Mouse (Mus musculus) neural tube, embryonic 14.5 days (tissue): ENCODE results near the gene Gramd1b. TPM values are rescaled to one million over a fixed set of nuclear protein-coding genes. Genes with fewer than 3 reads are reported as not detected.

ENCODE experiments used
- ATAC-seq: fragments of 200-750 bp; cut with Nextera tagmentation; 2 replicates; pipeline ENCODE4 v1.8.0; 2017; ENCODE audit warnings: low read depth, mild to moderate bottlenecking, moderate TSS enrichment, moderate library complexity
- H3K27ac ChIP-seq: fragments of 300-500 bp; sonication (generic); 2 replicates; pipeline ENCODE4 v1.5.1; 2014; ENCODE audit warnings: low read depth, mild to moderate bottlenecking, control low read depth, low read length, moderate library complexity, mixed read lengths
- H3K27me3 ChIP-seq: fragments of 300-500 bp; sonication (generic); 2 replicates; pipeline ENCODE4 v1.6.1; 2014; ENCODE audit warnings: low read length; ENCODE audit not compliant: control insufficient read depth, insufficient read depth
- H3K36me3 ChIP-seq: fragments of 300-500 bp; sonication (generic); 2 replicates; pipeline ENCODE4 v1.6.1; 2014; ENCODE audit warnings: low read length, mixed read lengths; ENCODE audit not compliant: control insufficient read depth, insufficient read depth
- H3K4me1 ChIP-seq: fragments of 300-500 bp; sonication (generic); 2 replicates; pipeline ENCODE4 v1.6.1; 2014; ENCODE audit warnings: low read length; ENCODE audit not compliant: control insufficient read depth, insufficient read depth
- H3K4me2 ChIP-seq: fragments of 300-500 bp; sonication (generic); 2 replicates; pipeline ENCODE4 v1.6.1; 2014; ENCODE audit warnings: mild to moderate bottlenecking, low read depth, low read length, control low read depth
- H3K4me3 ChIP-seq: fragments of 300-500 bp; sonication (generic); 2 replicates; pipeline ENCODE4 v1.5.1; 2014; ENCODE audit warnings: low read depth, low read length, control low read depth, mixed read lengths
- H3K9ac ChIP-seq: fragments of 300-500 bp; sonication (generic); replicated peaks from 2 replicates; pipeline ENCODE4 v1.6.1; 2014; ENCODE audit warnings: low read depth, mild to moderate bottlenecking, control low read depth, low read length, mixed read lengths
- H3K9me3 ChIP-seq: fragments of 300-500 bp; sonication (generic); 2 replicates; pipeline ENCODE4 v1.6.1; 2016; ENCODE audit warnings: low read length; ENCODE audit not compliant: control insufficient read depth
- WGBS: fragments of 180-500 bp; shearing (Covaris S2); extraction: QIAGEN DNeasy Blood & Tissue Kit; methylation state at CpG from one replicate; pipeline ENCODE4 v1.1.7; 2014; 5-methylcytosine and 5-hydroxymethylcytosine counted together
- polyA plus RNA-seq: library from polyadenylated mRNA; unstranded; fragments of >200 nt; fragmentation: Nextera tagmentation; extraction: Ambion mirVana; gene quantifications from 2 replicates; pipeline ENCODE4 v1.2.1, GENCODE M21; 2014

Gramd1b gene
- polyA plus RNA-seq, 1 experiment from 2014 or later, result 13.9 TPM

DNA sequence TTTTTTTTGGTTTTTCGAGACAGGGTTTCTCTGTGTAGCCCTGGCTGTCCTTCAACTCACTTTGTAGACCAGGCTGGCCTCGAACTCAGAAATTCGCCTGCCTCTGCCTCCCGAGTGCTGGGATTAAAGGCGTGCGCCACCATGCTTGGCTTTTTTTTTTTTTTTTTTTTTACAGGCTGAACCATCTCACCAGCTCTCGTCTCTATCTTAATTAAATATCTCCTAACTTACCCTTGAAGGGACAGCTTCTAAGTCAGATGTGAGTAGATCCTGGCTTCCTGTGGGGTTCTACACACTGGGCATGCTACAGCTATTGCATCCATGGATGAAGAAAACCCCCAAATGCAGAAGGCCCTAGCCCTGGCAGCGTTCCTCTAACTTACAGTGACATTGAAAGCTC, 164.4 kb downstream of the Gramd1b start:
- H3K27me3 ChIP-seq, result no peaks in the 10 kb centered on the region
- no peak overlapping the region for H3K27ac ChIP-seq
- 92% methylated on average over 8 of the region's 8 CpGs for WGBS
- H3K4me2 ChIP-seq, result no peak overlapping the region
- no peak for ATAC-seq
- no peaks in the 10 kb centered on the region for H3K9me3 ChIP-seq
- H3K36me3 ChIP-seq, result no peaks in the 10 kb centered on the region
- no peak overlapping the region for H3K4me3 ChIP-seq
- no peaks in the 10 kb centered on the region for H3K4me1 ChIP-seq
- H3K9ac ChIP-seq, result no peak overlapping the region

DNA sequence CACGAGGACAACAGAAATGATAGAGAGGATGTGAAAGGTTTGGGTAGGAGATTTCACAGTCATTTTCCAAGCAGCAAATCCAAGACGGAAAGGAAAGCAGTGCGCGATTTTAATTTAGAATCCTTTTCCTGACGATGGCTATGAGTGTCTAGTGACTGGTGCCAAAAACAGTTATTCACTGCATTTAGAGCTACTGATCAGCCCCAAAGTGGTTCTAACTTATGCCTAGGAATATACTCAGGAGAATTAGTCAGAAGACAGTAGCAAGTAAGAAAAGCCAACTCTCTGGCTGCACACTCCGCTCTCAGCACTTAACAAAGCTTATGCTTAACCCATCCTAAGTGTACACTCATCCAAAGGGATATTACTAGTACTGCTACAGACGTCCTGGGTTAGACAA, 166.9 kb downstream of the Gramd1b start:
- no peak overlapping the region for H3K27ac ChIP-seq
- 72% methylated on average over 7 of the region's 7 CpGs for WGBS
- ATAC-seq, result no peak

DNA sequence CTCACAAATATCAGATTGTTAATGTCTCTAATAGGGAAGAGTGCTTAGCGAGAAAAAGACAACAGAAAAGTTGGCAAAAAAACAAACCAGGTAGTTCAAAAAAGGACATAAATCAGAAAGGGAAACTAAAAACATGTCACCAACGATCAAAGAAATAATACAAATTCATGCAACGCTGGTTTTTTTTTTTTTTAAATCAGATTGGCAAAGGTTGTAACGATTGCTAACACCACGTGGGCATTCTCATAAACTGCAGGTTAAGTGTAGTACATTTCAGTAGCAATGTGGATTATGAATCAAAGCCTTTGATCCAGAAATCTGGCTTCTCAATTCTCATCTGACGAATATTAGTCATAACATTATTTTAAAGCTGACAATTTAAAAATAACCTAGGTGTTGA, 169.2 kb downstream of the Gramd1b start:
- 88% methylated on average over 6 of the region's 6 CpGs for WGBS
- no peak overlapping the region for H3K9ac ChIP-seq
- no peaks in the 10 kb centered on the region for H3K9me3 ChIP-seq
- no peak for ATAC-seq
- no peaks in the 10 kb centered on the region for H3K27me3 ChIP-seq
- H3K27ac ChIP-seq, result no peak overlapping the region
- no peak overlapping the region for H3K4me3 ChIP-seq
- H3K4me1 ChIP-seq, result peaks cover 8% of the 10 kb centered on the region; the same call in 1 of the 2 replicates
- no peaks in the 10 kb centered on the region for H3K36me3 ChIP-seq
- no peak overlapping the region for H3K4me2 ChIP-seq

More for the DNA sequence above, 166.9 kb downstream of the Gramd1b start:
- H3K27me3 ChIP-seq, result no peaks in the 10 kb centered on the region
- H3K36me3 ChIP-seq, result no peaks in the 10 kb centered on the region
- H3K4me1 ChIP-seq, result no peaks in the 10 kb centered on the region
- H3K9me3 ChIP-seq, result no peaks in the 10 kb centered on the region
- H3K9ac ChIP-seq, result no peak overlapping the region
- H3K4me2 ChIP-seq, result no peak overlapping the region
- no peak overlapping the region for H3K4me3 ChIP-seq

DNA sequence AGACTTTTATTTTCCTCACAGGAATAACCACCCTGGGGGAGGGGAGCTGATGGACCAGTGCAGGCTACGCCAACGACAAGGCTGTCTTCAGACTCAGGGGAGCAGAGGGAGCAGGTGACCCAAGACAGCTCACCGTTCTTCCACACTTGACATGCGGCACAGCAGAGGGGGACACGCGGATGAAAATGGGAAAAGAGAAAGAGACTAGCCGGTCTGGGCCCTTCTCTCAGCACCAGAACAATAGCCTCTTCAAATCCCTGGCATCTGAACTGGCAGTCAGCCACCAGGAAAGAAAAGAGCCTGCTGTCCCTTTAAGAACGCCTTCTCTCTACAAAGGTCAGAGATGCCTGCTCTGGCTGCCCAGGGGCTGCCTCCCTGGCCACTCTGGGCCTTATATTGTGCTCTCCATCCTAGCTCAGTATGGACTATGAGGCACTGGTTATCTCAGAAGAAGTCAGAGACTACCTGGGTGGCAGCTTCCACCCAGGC, 172.7 kb downstream of the Gramd1b start:
- H3K4me2 ChIP-seq, result peak overlapping the region; percentile 18; the same call in 1 of the 2 replicates
- no peaks in the 10 kb centered on the region for H3K27me3 ChIP-seq
- H3K9ac ChIP-seq, result 0 out of 2 replicates have a peak overlapping the region, but pooled peaks have one; percentile 25
- no peaks in the 10 kb centered on the region for H3K36me3 ChIP-seq
- WGBS, result 26% methylated on average over 8 of the region's 8 CpGs
- H3K27ac ChIP-seq, result no peak overlapping the region
- no peak overlapping the region for H3K4me3 ChIP-seq
- peak; percentile 42; the same call in 1 of the 2 replicates for ATAC-seq
- no peaks in the 10 kb centered on the region for H3K9me3 ChIP-seq
- H3K4me1 ChIP-seq, result peaks cover 8% of the 10 kb centered on the region; the same call in 1 of the 2 replicates

DNA sequence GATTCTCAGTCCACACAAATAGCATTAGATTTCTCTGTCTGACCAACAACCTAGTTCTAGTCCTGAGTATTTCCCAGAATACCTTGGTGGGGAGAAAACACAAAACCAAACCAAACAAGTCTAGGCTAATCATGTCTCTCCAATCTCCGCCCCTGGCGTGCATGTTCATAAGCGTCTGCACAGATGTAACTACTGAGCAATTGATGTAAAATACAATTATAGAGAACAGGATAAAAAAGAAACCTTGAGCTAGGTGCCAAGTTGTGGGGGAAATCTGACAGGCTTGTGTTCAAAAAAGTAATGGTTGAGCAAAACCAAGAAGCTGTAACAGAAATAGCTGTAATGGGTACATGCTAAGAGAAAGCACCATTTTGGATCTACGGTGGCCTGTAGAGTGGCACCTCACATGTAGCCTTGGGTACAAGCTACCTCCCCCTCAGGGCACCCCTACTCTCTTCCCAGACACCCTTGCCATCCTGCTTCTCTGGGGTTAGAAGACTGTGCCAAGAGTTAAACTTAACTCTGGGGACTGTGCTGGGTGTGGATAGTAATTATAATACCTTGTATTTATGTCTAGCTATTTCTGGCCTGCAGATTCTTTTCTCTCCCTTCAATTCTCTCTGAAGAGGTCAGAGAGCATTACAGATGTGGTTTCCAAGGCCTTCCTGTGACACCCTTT, 174.3 kb downstream of the Gramd1b start:
- ATAC-seq, result no peak
- peaks cover 8% of the 10 kb centered on the region; the same call in 1 of the 2 replicates for H3K4me1 ChIP-seq

DNA sequence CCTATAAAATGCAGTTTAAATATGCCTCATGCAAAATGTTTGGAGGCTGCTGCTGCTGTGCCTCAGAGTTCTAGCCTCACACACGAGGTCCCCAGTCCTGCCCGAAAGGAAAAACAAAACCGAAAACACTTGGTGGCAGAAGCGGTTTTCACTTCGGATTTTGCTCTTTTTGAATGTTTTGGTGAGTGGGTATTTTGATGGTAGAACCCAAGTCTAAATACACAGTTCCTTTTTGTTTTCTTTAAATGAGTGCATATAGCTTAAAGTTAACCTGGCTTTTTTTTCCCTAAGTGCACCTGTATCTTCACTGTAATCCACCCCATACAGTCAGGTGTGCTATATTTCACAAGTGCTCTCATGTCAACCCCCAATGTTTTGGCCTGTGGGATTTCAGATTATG, 174.8 kb downstream of the Gramd1b start:
- H3K9ac ChIP-seq, result no peak overlapping the region
- WGBS, result 92% methylated on average over 5 of the region's 5 CpGs
- no peak for ATAC-seq
- H3K4me2 ChIP-seq, result no peak overlapping the region
- peaks cover 8% of the 10 kb centered on the region; the same call in 1 of the 2 replicates for H3K4me1 ChIP-seq
- H3K27ac ChIP-seq, result no peak overlapping the region
- no peaks in the 10 kb centered on the region for H3K36me3 ChIP-seq
- no peaks in the 10 kb centered on the region for H3K27me3 ChIP-seq
- H3K9me3 ChIP-seq, result no peaks in the 10 kb centered on the region
- no peak overlapping the region for H3K4me3 ChIP-seq

More for the DNA sequence above, 174.3 kb downstream of the Gramd1b start:
- no peak overlapping the region for H3K4me2 ChIP-seq
- no peaks in the 10 kb centered on the region for H3K36me3 ChIP-seq
- no peaks in the 10 kb centered on the region for H3K9me3 ChIP-seq
- WGBS, result 98% methylated on average over 4 of the region's 4 CpGs
- no peaks in the 10 kb centered on the region for H3K27me3 ChIP-seq
- H3K27ac ChIP-seq, result no peak overlapping the region
- no peak overlapping the region for H3K9ac ChIP-seq
- H3K4me3 ChIP-seq, result no peak overlapping the region

DNA sequence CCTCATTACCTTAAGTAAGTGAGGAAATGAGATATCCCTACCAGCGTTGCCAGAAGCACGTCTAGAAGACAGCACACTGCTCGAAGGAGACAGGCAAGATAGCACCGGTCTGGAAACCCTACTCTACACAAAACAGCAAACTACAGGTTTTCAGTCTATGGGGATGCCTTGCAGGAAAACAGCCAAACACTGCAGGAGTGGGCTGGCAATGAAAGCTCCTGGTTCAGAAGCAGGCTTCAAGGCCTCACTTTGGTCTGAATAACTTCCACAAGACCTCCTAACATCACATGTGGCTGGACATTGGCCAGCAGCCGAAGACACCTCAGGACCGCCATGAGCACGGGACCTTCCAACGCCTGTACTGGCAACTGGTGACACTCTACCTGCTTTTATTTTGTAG, 175.8 kb downstream of the Gramd1b start:
- WGBS, result 92% methylated on average over 8 of the region's 8 CpGs
- H3K27ac ChIP-seq, result no peak overlapping the region
- H3K36me3 ChIP-seq, result no peaks in the 10 kb centered on the region
- peaks cover 8% of the 10 kb centered on the region; the same call in 1 of the 2 replicates for H3K4me1 ChIP-seq
- no peak overlapping the region for H3K4me2 ChIP-seq
- no peaks in the 10 kb centered on the region for H3K27me3 ChIP-seq
- H3K9ac ChIP-seq, result no peak overlapping the region
- H3K9me3 ChIP-seq, result no peaks in the 10 kb centered on the region
- no peak for ATAC-seq
- no peak overlapping the region for H3K4me3 ChIP-seq

DNA sequence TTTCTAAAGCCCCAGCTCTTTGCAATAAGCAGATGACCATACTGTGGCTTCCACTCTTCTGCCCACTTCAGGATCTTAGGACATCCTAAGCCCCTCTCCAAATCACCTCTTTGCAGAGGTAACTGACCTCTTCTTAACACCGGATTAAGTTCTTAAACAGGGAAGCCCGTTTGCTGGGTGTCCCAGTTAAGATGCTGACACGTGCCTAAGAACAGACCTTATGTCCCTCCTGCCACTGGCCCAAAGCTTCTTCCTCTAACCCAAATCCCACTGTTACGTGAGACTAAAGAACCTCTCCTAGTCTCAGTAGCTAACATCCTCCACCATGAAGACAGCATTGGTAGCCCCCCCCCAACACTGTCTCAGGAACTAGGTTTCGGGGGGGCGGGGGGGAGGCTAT, 177.6 kb downstream of the Gramd1b start:
- no peaks in the 10 kb centered on the region for H3K36me3 ChIP-seq
- H3K27ac ChIP-seq, result no peak overlapping the region
- WGBS, result 94% methylated on average over 6 of the region's 6 CpGs
- no peak overlapping the region for H3K4me2 ChIP-seq
- no peak overlapping the region for H3K4me3 ChIP-seq
- H3K9me3 ChIP-seq, result no peaks in the 10 kb centered on the region
- H3K9ac ChIP-seq, result no peak overlapping the region
- H3K27me3 ChIP-seq, result no peaks in the 10 kb centered on the region
- peaks cover 7% of the 10 kb centered on the region; the same call in 1 of the 2 replicates for H3K4me1 ChIP-seq
- ATAC-seq, result no peak

DNA sequence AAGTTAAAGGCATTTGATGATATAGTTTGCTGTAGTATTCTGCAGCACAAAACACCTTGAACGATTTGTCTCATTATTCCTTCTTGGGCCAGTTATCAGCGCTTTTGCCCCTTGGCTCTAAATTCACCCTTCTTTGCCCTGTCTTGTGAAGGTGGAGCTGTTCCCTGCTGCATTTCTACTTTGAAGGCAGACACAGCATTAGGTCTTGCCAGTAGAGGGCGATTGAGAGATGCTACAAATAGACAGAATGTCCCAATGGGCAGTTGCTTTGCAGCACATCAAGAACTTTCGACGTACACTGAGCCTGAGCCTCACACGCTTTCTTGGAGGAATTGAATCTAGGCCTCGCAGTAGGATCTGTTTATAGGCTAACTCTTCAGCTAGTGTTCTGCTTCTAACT, 180.5 kb downstream of the Gramd1b start:
- H3K4me3 ChIP-seq, result no peak overlapping the region
- peaks cover 5% of the 10 kb centered on the region; the same call in 1 of the 2 replicates for H3K4me1 ChIP-seq
- no peak overlapping the region for H3K27ac ChIP-seq
- no peaks in the 10 kb centered on the region for H3K36me3 ChIP-seq
- WGBS, result 22% methylated on average over 7 of the region's 7 CpGs
- no peak overlapping the region for H3K9ac ChIP-seq
- H3K9me3 ChIP-seq, result no peaks in the 10 kb centered on the region
- no peak overlapping the region for H3K4me2 ChIP-seq
- no peaks in the 10 kb centered on the region for H3K27me3 ChIP-seq
- ATAC-seq, result no peak
